Mouse (Mus musculus) CH12.LX (cell line): ENCODE data around the gene Ajm1. TPM values are rescaled to one million over a fixed set of nuclear protein-coding genes. Genes with fewer than 3 reads are reported as not detected.

Experiments
- DNase-seq: peaks from one replicate; pipeline ENCODE4 v3.0.0-alpha.2; 2013; ENCODE audit errors: extremely low read depth
- H3K27ac ChIP-seq: 2 replicates; pipeline ENCODE4 v1.5.1; 2012; ENCODE audit warnings: low read depth, mild to moderate bottlenecking, control low read depth, moderate library complexity; ENCODE audit not compliant: insufficient read depth
- H3K27me3 ChIP-seq: replicated peaks from 2 replicates; pipeline ENCODE3; 2012; ENCODE audit warnings: inconsistent platforms
- H3K36me3 ChIP-seq, 2 experiments: replicated peaks in 1 of 2; 2 replicates each; pipeline versions ENCODE3 to v1.6.1; 2012; ENCODE audit warnings: inconsistent platforms in 1 of 2, low read length in 1 of 2, mild to moderate bottlenecking in 1 of 2, mixed read lengths in 1 of 2, moderate library complexity in 1 of 2; ENCODE audit not compliant: control insufficient read depth in 1 of 2, insufficient read depth in 1 of 2
- H3K4me1 ChIP-seq, 2 experiments: 2 replicates each; pipeline ENCODE4 v1.6.1; 2012; ENCODE audit warnings: inconsistent platforms in 1 of 2, moderate library complexity in 1 of 2; ENCODE audit not compliant: insufficient read depth in 2 of 2, control insufficient read depth in 1 of 2
- H3K4me2 ChIP-seq: 2 replicates; pipeline ENCODE4 v1.6.1; 2012; ENCODE audit warnings: low read depth, mild to moderate bottlenecking, control low read depth; ENCODE audit not compliant: poor library complexity, insufficient read depth, severe bottlenecking
- H3K4me3 ChIP-seq, 3 experiments: fragments of 150-350 bp in 1 of 3; sonication (generic) in 1 of 3; replicated peaks in 1 of 3; 2 replicates each; pipeline versions ENCODE3 to v1.5.1; 2011 to 2012; ENCODE audit warnings: low read depth in 2 of 3, low read length in 2 of 3, mild to moderate bottlenecking in 2 of 3, moderate library complexity in 2 of 3, control low read depth in 1 of 3, improper control_type of control experiment in 1 of 3, inconsistent platforms in 1 of 3, mixed read lengths in 1 of 3; ENCODE audit not compliant: poor library complexity in 1 of 3
- H3K79me2 ChIP-seq: replicated peaks from 2 replicates; pipeline ENCODE4 v1.6.1; 2012; ENCODE audit warnings: mild to moderate bottlenecking, moderate library complexity; ENCODE audit not compliant: control insufficient read depth, poor library complexity, insufficient read depth, severe bottlenecking; ENCODE audit errors: extremely low read depth
- H3K9ac ChIP-seq: 2 replicates; pipeline ENCODE4 v1.6.1; 2012; ENCODE audit warnings: low read depth, mild to moderate bottlenecking, control low read depth, moderate library complexity; ENCODE audit not compliant: insufficient read depth
- H3K9me3 ChIP-seq: replicated peaks from 2 replicates; pipeline ENCODE3; 2012; ENCODE audit warnings: low read length, inconsistent platforms, mixed read lengths
- CHD1 ChIP-seq: IDR thresholded peaks from 2 replicates; pipeline ENCODE4 v1.6.1; 2012; ENCODE audit warnings: low read depth, low read length, improper control_type of control experiment, inconsistent platforms
- CHD2 ChIP-seq: IDR thresholded peaks from 2 replicates; pipeline ENCODE4 v1.6.1; 2011; ENCODE audit warnings: low read length, improper control_type of control experiment
- E2F4 ChIP-seq: IDR thresholded peaks from 2 replicates; pipeline ENCODE4 v1.6.1; 2011; ENCODE audit warnings: low read depth, low read length, improper control_type of control experiment; ENCODE audit not compliant: insufficient replicate concordance
- ETS1 ChIP-seq: conservative IDR thresholded peaks from 2 replicates; pipeline ENCODE4 v1.6.1; 2012; ENCODE audit warnings: low read depth, mild to moderate bottlenecking, inconsistent platforms, low read length, improper control_type of control experiment, moderate library complexity
- HCFC1 ChIP-seq: IDR thresholded peaks from 2 replicates; pipeline ENCODE4 v1.6.1; 2012; ENCODE audit warnings: low read depth, mild to moderate bottlenecking, inconsistent platforms, low read length, improper control_type of control experiment
- JUND ChIP-seq: conservative IDR thresholded peaks from 2 replicates; pipeline ENCODE4 v1.6.1; 2011; ENCODE audit warnings: low read depth, low read length, improper control_type of control experiment
- KAT2A ChIP-seq: IDR thresholded peaks from 2 replicates; pipeline ENCODE4 v1.6.1; 2012; ENCODE audit warnings: low read length, improper control_type of control experiment, inconsistent platforms; ENCODE audit not compliant: insufficient replicate concordance
- MAFK ChIP-seq: IDR thresholded peaks from 2 replicates; pipeline ENCODE4 v1.6.1; 2011; ENCODE audit warnings: low read length, improper control_type of control experiment; ENCODE audit not compliant: insufficient replicate concordance
- MAZ ChIP-seq: IDR thresholded peaks from 2 replicates; pipeline ENCODE4 v1.6.1; 2012; ENCODE audit warnings: low read depth, mild to moderate bottlenecking, inconsistent platforms, low read length, improper control_type of control experiment, moderate library complexity
- NELFE ChIP-seq: IDR thresholded peaks from 2 replicates; pipeline ENCODE4 v1.6.1; 2011; ENCODE audit warnings: low read depth, low read length, improper control_type of control experiment
- PAX5 ChIP-seq: IDR thresholded peaks from 2 replicates; pipeline ENCODE4 v1.6.1; 2012; ENCODE audit warnings: low read length, inconsistent platforms, mixed read lengths
- POLR2A ChIP-seq: IDR thresholded peaks from 2 replicates; pipeline ENCODE4 v1.6.1; 2011; ENCODE audit warnings: low read depth, mild to moderate bottlenecking, improper control_type of control experiment, low read length
- POLR2AphosphoS2 ChIP-seq: IDR thresholded peaks from 2 replicates; pipeline ENCODE4 v1.6.1; 2011; ENCODE audit warnings: low read depth, low read length, improper control_type of control experiment
- SIN3A ChIP-seq: IDR thresholded peaks from 2 replicates; pipeline ENCODE4 v1.6.1; 2012; ENCODE audit warnings: low read length, improper control_type of control experiment, inconsistent platforms
- USF1 ChIP-seq: IDR thresholded peaks from 2 replicates; pipeline ENCODE4 v1.6.1; 2014; ENCODE audit warnings: low read depth, mild to moderate bottlenecking, inconsistent platforms, low read length, improper control_type of control experiment
- USF2 ChIP-seq: conservative IDR thresholded peaks from 2 replicates; pipeline ENCODE4 v1.6.1; 2011; ENCODE audit warnings: low read depth, low read length, improper control_type of control experiment
- ZC3H11A ChIP-seq: IDR thresholded peaks from 2 replicates; pipeline ENCODE4 v1.6.1; 2012; ENCODE audit warnings: low read depth, mild to moderate bottlenecking, inconsistent platforms, low read length, improper control_type of control experiment
- ZKSCAN1 ChIP-seq: IDR thresholded peaks from 2 replicates; pipeline ENCODE4 v1.6.1; 2012; ENCODE audit warnings: low read depth, inconsistent platforms, low read length, improper control_type of control experiment, borderline replicate concordance
- ZMIZ1 ChIP-seq: IDR thresholded peaks from 2 replicates; pipeline ENCODE4 v1.6.1; 2012; ENCODE audit warnings: low read depth, mild to moderate bottlenecking, inconsistent platforms, low read length, improper control_type of control experiment
- ZNF384 ChIP-seq: IDR thresholded peaks from 2 replicates; pipeline ENCODE4 v1.6.1; 2012; ENCODE audit warnings: low read depth, low read length, improper control_type of control experiment, inconsistent platforms
- dilution Hi-C: fragments of 300-500 bp; cut with MboI; formaldehyde crosslinking; loops from 2 replicates; pipeline ENCODE4 v1.14.3; 2020; ENCODE audit warnings: low sequenced_read_pairs; ENCODE audit not compliant: extremely low pct_unique_long_range_greater_than_20kb, extremely low pct_ligation_motif_present
- in situ Hi-C: fragments of 300-500 bp; cut with MboI; formaldehyde crosslinking; loops from 3 replicates; pipeline ENCODE4 v1.14.3; 2019; ENCODE audit warnings: low sequenced_read_pairs, low pct_ligation_motif_present, low pct_unique_long_range_greater_than_20kb, mixed read lengths
- polyA plus RNA-seq: library from polyadenylated mRNA; unstranded; fragments of >175 nt; gene quantifications from 2 replicates; pipeline ENCODE4 v1.2.1, GENCODE M21; 2012; ENCODE audit warnings: low read depth; ENCODE audit not compliant: insufficient read length
- total RNA-seq, 2 experiments: library from RNA; depleted of rRNA; stranded (reverse); fragments of 300-350 nt in 1 of 2; fragments of >200 nt in 1 of 2; gene quantifications; 2 replicates each; pipeline ENCODE4 v1.2.3; 2012 to 2014

Ajm1 gene
- total and polyA plus RNA-seq, 3 experiments, result 0.31 to 1.4 (median 1.4) TPM

DNA sequence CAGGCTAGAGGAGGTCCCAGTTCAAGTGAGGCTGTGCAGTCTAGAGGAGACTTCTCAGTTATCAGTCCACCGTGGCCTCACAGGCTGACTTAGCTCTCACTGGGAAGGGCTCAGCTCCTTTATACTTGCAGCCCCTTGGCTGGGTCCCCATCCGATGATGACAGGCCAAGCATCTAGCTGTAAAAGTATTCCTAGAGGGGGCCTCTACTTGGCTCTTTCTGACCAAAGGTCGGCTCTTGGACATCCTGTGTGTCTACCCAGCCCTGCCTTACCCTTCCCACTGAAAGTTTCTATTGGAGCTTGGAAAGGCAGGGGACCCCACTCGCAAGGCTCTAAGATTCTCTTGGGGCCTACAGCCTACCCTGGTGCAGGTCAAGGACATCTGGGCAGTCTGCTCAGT, 10.3 kb downstream of the Ajm1 start:
- Histone ChIP-seq H3K9me3 (peaks cover 1% of the 10 kb centered on the region), H3K9ac (no peak overlapping the region), H3K27ac (no peak overlapping the region)
- DNase-seq, result no peak
- TF ChIP-seq SIN3A (no peak), USF1 (no peak), E2F4 (no peak)
- TF ChIP-seq, all 38 proteins: peak for 0
- Histone ChIP-seq H3K27me3 (no peaks in the 10 kb centered on the region), H3K4me2 (no peak overlapping the region), H3K4me3 (no peak overlapping the region), H3K79me2 (no peaks in the 10 kb centered on the region), H3K4me1 (peaks cover 4 to 22% of the 10 kb centered on the region in 2 experiments; a peak in 3 of 4 replicates), H3K36me3 (peaks cover 26 to 73% of the 10 kb centered on the region in 2 experiments)
- dilution Hi-C loops (no loop called here), in situ Hi-C loops (no loop called here)

DNA sequence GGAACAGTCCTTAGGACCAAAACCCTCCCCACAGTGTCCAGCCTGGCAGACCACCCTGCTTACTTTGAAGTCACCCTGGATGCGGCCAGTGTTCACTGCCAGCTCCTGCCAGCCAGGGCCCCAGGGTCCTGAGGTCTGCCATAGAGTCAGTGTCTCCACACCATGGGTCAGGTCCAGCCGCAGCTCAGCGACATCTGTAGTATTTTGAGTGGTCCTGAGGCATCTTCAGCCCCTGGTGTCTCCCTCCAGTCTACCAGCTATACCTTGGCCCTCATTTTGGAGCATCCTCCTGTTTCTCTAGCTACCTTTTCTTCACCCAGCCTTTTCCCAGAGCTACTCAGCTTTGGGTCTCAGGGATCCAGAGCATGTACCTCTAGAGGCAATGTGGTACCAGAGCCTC, 12.2 kb downstream of the Ajm1 start:
- Histone ChIP-seq H3K27ac (no peak overlapping the region), H3K36me3 (peaks cover 45 to 91% of the 10 kb centered on the region in 2 experiments), H3K9ac (no peak overlapping the region), H3K4me3 (no peak overlapping the region), H3K9me3 (no peaks in the 10 kb centered on the region), H3K4me1 (peaks cover 0 to 13% of the 10 kb centered on the region in 2 experiments; a peak in 3 of 4 replicates), H3K79me2 (no peaks in the 10 kb centered on the region), H3K4me2 (no peak overlapping the region), H3K27me3 (no peaks in the 10 kb centered on the region)
- in situ Hi-C loops (no loop called here), dilution Hi-C loops (no loop called here)
- DNase-seq, result no peak
- TF ChIP-seq SIN3A (no peak), POLR2AphosphoS2 (no peak), ZMIZ1 (no peak), ZC3H11A (no peak), USF2 (no peak), CHD2 (no peak), JUND (no peak), PAX5 (no peak), CHD1 (no peak), KAT2A (no peak), MAZ (no peak), MAFK (no peak), ZKSCAN1 (no peak), ZNF384 (no peak), NELFE (no peak), POLR2A (no peak), HCFC1 (no peak), ETS1 (no peak)
